Mouse (Mus musculus): ENCODE measurements around the gene Ncs1. TPM values are rescaled to one million over a fixed set of nuclear protein-coding genes. Genes with fewer than 3 reads are reported as not detected.
A peak's percentile ranks its signal among the peaks of the same experiment; 100 is the strongest.

Ncs1 gene
- total and polyA plus RNA-seq, 3 experiments, result 0.04 TPM; not detected in 2

- Histone ChIP-seq H3K9me3 (replicated peaks; ENCODE audit: low read length) (peaks cover 5% of the 10 kb centered on the region), H3K4me3 (replicated peaks in 1 of 3; ENCODE audit: low read depth in 2 of 3, low read length in 2 of 3, poor library complexity in 1 of 3) (no peak overlapping the region), H3K9ac (ENCODE audit: insufficient read depth, low read depth) (no peak overlapping the region), H3K4me2 (ENCODE audit: insufficient read depth, low read depth, poor library complexity, severe bottlenecking) (no peak overlapping the region), H3K27ac (ENCODE audit: insufficient read depth, low read depth) (no peak overlapping the region), H3K27me3 (replicated peaks) (peaks cover 86% of the 10 kb centered on the region), H3K4me1 (ENCODE audit: control insufficient read depth in 1 of 2, insufficient read depth in 2 of 2) (no peaks in the 10 kb centered on the region; a peak in 1 of 4 replicates), H3K36me3 (replicated peaks in 1 of 2; ENCODE audit: control insufficient read depth in 1 of 2, insufficient read depth in 1 of 2, low read length in 1 of 2) (no peaks in the 10 kb centered on the region), H3K79me2 (replicated peaks; ENCODE audit: control insufficient read depth, extremely low read depth, insufficient read depth, poor library complexity, severe bottlenecking) (no peaks in the 10 kb centered on the region)
- in situ Hi-C loops (cut with MboI; ENCODE audit: low pct_ligation_motif_present, low pct_unique_long_range_greater_than_20kb, low sequenced_read_pairs) (no loop called here), dilution Hi-C loops (cut with MboI; ENCODE audit: extremely low pct_ligation_motif_present, extremely low pct_unique_long_range_greater_than_20kb, low sequenced_read_pairs) (no loop called here)
- TF ChIP-seq RAD21 (IDR thresholded peaks at IDR 0.05; ENCODE audit: low read depth, low read length) (no peak), ELF1 (IDR thresholded peaks at IDR 0.05; ENCODE audit: low read depth, low read length) (no peak), CTCF (conservative IDR thresholded peaks at IDR 0.05 in 1 of 2, IDR thresholded peaks at IDR 0.05 in 1 of 2; ENCODE audit: low read depth in 2 of 2, low read length in 2 of 2) (peak; percentile 25 to 29; a peak in 3 of 4 replicates), GABPA (IDR thresholded peaks at IDR 0.05; ENCODE audit: insufficient replicate concordance, low read depth, low read length) (no peak), NELFE (IDR thresholded peaks at IDR 0.05; ENCODE audit: low read depth, low read length) (no peak), CHD1 (IDR thresholded peaks at IDR 0.05; ENCODE audit: low read depth, low read length) (no peak), UBTF (IDR thresholded peaks at IDR 0.05; ENCODE audit: low read depth, low read length) (no peak)
- DNase-seq (ENCODE audit: extremely low read depth), result no peak
Observed at GRCm38 (mm10) chr2:31308257-31308656, 62.6 kb downstream of the Ncs1 start.

DNA sequence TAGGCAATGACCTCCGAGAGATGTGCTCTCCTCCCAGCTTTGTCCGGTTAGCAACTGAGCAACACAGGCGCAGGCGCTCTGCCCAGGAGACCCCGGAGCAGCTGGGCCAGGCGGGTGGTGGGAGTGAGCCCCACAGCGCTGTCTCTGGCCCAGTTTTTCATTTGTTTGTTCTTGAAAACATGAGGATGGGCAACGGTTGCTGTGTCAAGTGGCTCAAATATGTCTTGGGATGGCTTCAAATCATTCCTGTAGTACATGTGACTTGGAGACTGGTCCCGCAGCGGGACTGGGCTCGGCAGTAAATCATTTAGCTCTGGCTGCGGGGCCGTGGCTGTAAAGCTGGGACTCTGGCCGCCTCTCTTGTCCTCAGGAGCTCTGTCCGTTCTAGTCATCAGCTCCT lies 63.9 kb downstream of the Ncs1 start:
- Histone ChIP-seq H3K36me3 (replicated peaks in 1 of 2; ENCODE audit: control insufficient read depth in 1 of 2, insufficient read depth in 1 of 2, low read length in 1 of 2) (no peaks in the 10 kb centered on the region), H3K9me3 (replicated peaks; ENCODE audit: low read length) (peaks cover 5% of the 10 kb centered on the region), H3K4me3 (replicated peaks in 1 of 3; ENCODE audit: low read depth in 2 of 3, low read length in 2 of 3, poor library complexity in 1 of 3) (no peak overlapping the region), H3K4me1 (ENCODE audit: control insufficient read depth in 1 of 2, insufficient read depth in 2 of 2) (no peaks in the 10 kb centered on the region; a peak in 1 of 4 replicates), H3K9ac (ENCODE audit: insufficient read depth, low read depth) (no peak overlapping the region), H3K27me3 (replicated peaks) (peaks cover 87% of the 10 kb centered on the region), H3K27ac (ENCODE audit: insufficient read depth, low read depth) (no peak overlapping the region), H3K79me2 (replicated peaks; ENCODE audit: control insufficient read depth, extremely low read depth, insufficient read depth, poor library complexity, severe bottlenecking) (no peaks in the 10 kb centered on the region), H3K4me2 (ENCODE audit: insufficient read depth, low read depth, poor library complexity, severe bottlenecking) (no peak overlapping the region)
- dilution Hi-C loops (cut with MboI; ENCODE audit: extremely low pct_ligation_motif_present, extremely low pct_unique_long_range_greater_than_20kb, low sequenced_read_pairs) (no loop called here), in situ Hi-C loops (cut with MboI; ENCODE audit: low pct_ligation_motif_present, low pct_unique_long_range_greater_than_20kb, low sequenced_read_pairs) (no loop called here)
- no peak for DNase-seq (ENCODE audit: extremely low read depth)
- no peak for TF ChIP-seq NELFE (IDR thresholded peaks at IDR 0.05; ENCODE audit: low read depth, low read length)
- no peak for TF ChIP-seq POLR2AphosphoS2 (IDR thresholded peaks at IDR 0.05; ENCODE audit: low read depth, low read length)
- TF ChIP-seq CHD1 (IDR thresholded peaks at IDR 0.05; ENCODE audit: low read depth, low read length), result no peak
- no peak for TF ChIP-seq ZMIZ1 (IDR thresholded peaks at IDR 0.05; ENCODE audit: low read depth, low read length)
- TF ChIP-seq CTCF (conservative IDR thresholded peaks at IDR 0.05 in 1 of 2, IDR thresholded peaks at IDR 0.05 in 1 of 2; ENCODE audit: low read depth in 2 of 2, low read length in 2 of 2), result no peak

GRCm38 (mm10) chr2:31314007-31314465 lies 68.4 kb downstream of the Ncs1 start, which contains the start of gene Hmcn2:
TSS of gene Hmcn2 (plus strand) at chr2:31314415.
- in situ Hi-C loops (cut with MboI; ENCODE audit: low pct_ligation_motif_present, low pct_unique_long_range_greater_than_20kb, low sequenced_read_pairs), result no loop called here
- H3K4me2 ChIP-seq (ENCODE audit: insufficient read depth, low read depth, poor library complexity, severe bottlenecking), result no peak within 1 kb of the TSS

More at GRCm38 (mm10) chr2:31314007-31314465, 68.4 kb downstream of the Ncs1 start, which contains the start of gene Hmcn2:
- dilution Hi-C loops (cut with MboI; ENCODE audit: extremely low pct_ligation_motif_present, extremely low pct_unique_long_range_greater_than_20kb, low sequenced_read_pairs), result no loop called here
- no peak within 1 kb of the TSS for H3K4me3 ChIP-seq (replicated peaks in 1 of 3; ENCODE audit: low read depth in 2 of 3, low read length in 2 of 3, poor library complexity in 1 of 3)
- H3K9me3 ChIP-seq (replicated peaks; ENCODE audit: low read length), result no peaks in the 10 kb centered on the region
- H3K4me1 ChIP-seq (ENCODE audit: control insufficient read depth in 1 of 2, insufficient read depth in 2 of 2), result no peaks in the 10 kb centered on the region; a peak in 1 of 4 replicates
- H3K79me2 ChIP-seq (replicated peaks; ENCODE audit: control insufficient read depth, extremely low read depth, insufficient read depth, poor library complexity, severe bottlenecking), result no peaks in the 10 kb centered on the region
- DNase-seq (ENCODE audit: extremely low read depth), result no peak
- peaks cover 95% of the 10 kb centered on the region for H3K27me3 ChIP-seq (replicated peaks)
- H3K36me3 ChIP-seq (replicated peaks in 1 of 2; ENCODE audit: control insufficient read depth in 1 of 2, insufficient read depth in 1 of 2, low read length in 1 of 2), result no peaks in the 10 kb centered on the region
- H3K27ac ChIP-seq (ENCODE audit: insufficient read depth, low read depth), result no peak within 1 kb of the TSS
- TF ChIP-seq MXI1 (IDR thresholded peaks at IDR 0.05; ENCODE audit: low read depth, low read length) (no peak), ZNF384 (IDR thresholded peaks at IDR 0.05; ENCODE audit: low read depth, low read length) (no peak), EP300 (IDR thresholded peaks at IDR 0.05; ENCODE audit: low read length) (no peak), JUND (conservative IDR thresholded peaks at IDR 0.05; ENCODE audit: low read depth, low read length) (no peak), ZKSCAN1 (IDR thresholded peaks at IDR 0.05; ENCODE audit: borderline replicate concordance, low read depth, low read length) (no peak), ELF1 (IDR thresholded peaks at IDR 0.05; ENCODE audit: low read depth, low read length) (no peak), CHD1 (IDR thresholded peaks at IDR 0.05; ENCODE audit: low read depth, low read length) (no peak), TCF12 (IDR thresholded peaks at IDR 0.05; ENCODE audit: low read depth, low read length) (no peak), UBTF (IDR thresholded peaks at IDR 0.05; ENCODE audit: low read depth, low read length) (no peak), IRF4 (IDR thresholded peaks at IDR 0.05; ENCODE audit: low read depth, low read length) (no peak), BHLHE40 (IDR thresholded peaks at IDR 0.05; ENCODE audit: low read depth, low read length) (no peak), MYC (IDR thresholded peaks at IDR 0.05; ENCODE audit: low read depth, low read length) (no peak), NELFE (IDR thresholded peaks at IDR 0.05; ENCODE audit: low read depth, low read length) (no peak), KAT2A (IDR thresholded peaks at IDR 0.05; ENCODE audit: insufficient replicate concordance, low read length) (no peak), MAZ (IDR thresholded peaks at IDR 0.05; ENCODE audit: low read depth, low read length) (no peak)
- H3K9ac ChIP-seq (ENCODE audit: insufficient read depth, low read depth), result no peak within 1 kb of the TSS
